Mouse (Mus musculus): Measurements from ENCODE around the gene Atp2b1. TPM values are rescaled to one million over a fixed set of nuclear protein-coding genes. Genes with fewer than 3 reads are reported as not detected.

The Atp2b1 gene
- polyA plus RNA-seq, 1 experiment: 5.4 TPM

GRCm38 (mm10) chr10:99040171-99040570 lies 126.0 kb downstream of the Atp2b1 start:
- Histone ChIP-seq H3K27me3 (replicated peaks) (peaks cover 2% of the 10 kb centered on the region), H3K36me3 (replicated peaks; ENCODE audit: low read length) (no peaks in the 10 kb centered on the region), H3K9me3 (no peaks in the 10 kb centered on the region), H3K4me1 (no peaks in the 10 kb centered on the region), H3K4me3 (replicated peaks) (no peak overlapping the region)
- TF ChIP-seq FLI1 (IDR thresholded peaks at IDR 0.05; ENCODE audit: low read length) (no peak), GATA1 (IDR thresholded peaks at IDR 0.05; ENCODE audit: borderline replicate concordance, low read length) (no peak)

GRCm38 (mm10) chr10:99046756-99047550 lies 132.7 kb downstream of the Atp2b1 start:
- Histone ChIP-seq H3K4me1 (no peaks in the 10 kb centered on the region), H3K36me3 (replicated peaks; ENCODE audit: low read length) (no peaks in the 10 kb centered on the region), H3K27me3 (replicated peaks) (no peaks in the 10 kb centered on the region), H3K9me3 (no peaks in the 10 kb centered on the region), H3K4me3 (replicated peaks) (no peak overlapping the region)
- TF ChIP-seq GATA1 (IDR thresholded peaks at IDR 0.05; ENCODE audit: borderline replicate concordance, low read length) (no peak), FLI1 (IDR thresholded peaks at IDR 0.05; ENCODE audit: low read length) (no peak)

- no peaks in the 10 kb centered on the region for H3K27me3 ChIP-seq (replicated peaks)
- no peak for TF ChIP-seq GATA1 (IDR thresholded peaks at IDR 0.05; ENCODE audit: borderline replicate concordance, low read length)
- no peak for TF ChIP-seq FLI1 (IDR thresholded peaks at IDR 0.05; ENCODE audit: low read length)
- no peak overlapping the region for H3K4me3 ChIP-seq (replicated peaks)
- no peaks in the 10 kb centered on the region for H3K9me3 ChIP-seq
- no peaks in the 10 kb centered on the region for H3K4me1 ChIP-seq
- no peaks in the 10 kb centered on the region for H3K36me3 ChIP-seq (replicated peaks; ENCODE audit: low read length)
These were observed 133.3 kb downstream of the Atp2b1 start for GRCm38 (mm10) chr10:99047551-99047940.

GRCm38 (mm10) chr10:99050093-99050492 lies 135.9 kb downstream of the Atp2b1 start:
- H3K36me3 ChIP-seq (replicated peaks; ENCODE audit: low read length): no peaks in the 10 kb centered on the region
- H3K27me3 ChIP-seq (replicated peaks): no peaks in the 10 kb centered on the region
- H3K4me3 ChIP-seq (replicated peaks): no peak overlapping the region
- no peaks in the 10 kb centered on the region for H3K4me1 ChIP-seq
- H3K9me3 ChIP-seq: no peaks in the 10 kb centered on the region
- TF ChIP-seq FLI1 (IDR thresholded peaks at IDR 0.05; ENCODE audit: low read length): no peak
- no peak for TF ChIP-seq GATA1 (IDR thresholded peaks at IDR 0.05; ENCODE audit: borderline replicate concordance, low read length)

- TF ChIP-seq GATA1 (IDR thresholded peaks at IDR 0.05; ENCODE audit: borderline replicate concordance, low read length) (no peak), FLI1 (IDR thresholded peaks at IDR 0.05; ENCODE audit: low read length) (no peak)
- no peaks in the 10 kb centered on the region for H3K4me1 ChIP-seq
- no peaks in the 10 kb centered on the region for H3K9me3 ChIP-seq
- no peak overlapping the region for H3K4me3 ChIP-seq (replicated peaks)
- H3K27me3 ChIP-seq (replicated peaks): no peaks in the 10 kb centered on the region
- H3K36me3 ChIP-seq (replicated peaks; ENCODE audit: low read length): no peaks in the 10 kb centered on the region
These were observed 138.9 kb downstream of the Atp2b1 start for GRCm38 (mm10) chr10:99053111-99053510.

GRCm38 (mm10) chr10:99060588-99060987 lies 146.4 kb downstream of the Atp2b1 start:
- TF ChIP-seq GATA1 (IDR thresholded peaks at IDR 0.05; ENCODE audit: borderline replicate concordance, low read length) (no peak), FLI1 (IDR thresholded peaks at IDR 0.05; ENCODE audit: low read length) (no peak)

GRCm38 (mm10) chr10:99061418-99061817 lies 147.2 kb downstream of the Atp2b1 start:
- Histone ChIP-seq H3K4me3 (replicated peaks) (no peak overlapping the region), H3K4me1 (no peaks in the 10 kb centered on the region), H3K9me3 (0 out of 2 replicates have a peak, but pooled peaks cover 4% of the 10 kb centered on the region), H3K36me3 (replicated peaks; ENCODE audit: low read length) (no peaks in the 10 kb centered on the region), H3K27me3 (replicated peaks) (no peaks in the 10 kb centered on the region)
- TF ChIP-seq FLI1 (IDR thresholded peaks at IDR 0.05; ENCODE audit: low read length) (no peak), GATA1 (IDR thresholded peaks at IDR 0.05; ENCODE audit: borderline replicate concordance, low read length) (no peak)

More at GRCm38 (mm10) chr10:99060588-99060987, 146.4 kb downstream of the Atp2b1 start:
- Histone ChIP-seq H3K4me1 (no peaks in the 10 kb centered on the region), H3K36me3 (replicated peaks; ENCODE audit: low read length) (no peaks in the 10 kb centered on the region), H3K27me3 (replicated peaks) (no peaks in the 10 kb centered on the region), H3K4me3 (replicated peaks) (no peak overlapping the region), H3K9me3 (0 out of 2 replicates have a peak, but pooled peaks cover 4% of the 10 kb centered on the region)

- no peaks in the 10 kb centered on the region for H3K27me3 ChIP-seq (replicated peaks)
- H3K36me3 ChIP-seq (replicated peaks; ENCODE audit: low read length): no peaks in the 10 kb centered on the region
- TF ChIP-seq FLI1 (IDR thresholded peaks at IDR 0.05; ENCODE audit: low read length): no peak
- TF ChIP-seq GATA1 (IDR thresholded peaks at IDR 0.05; ENCODE audit: borderline replicate concordance, low read length): no peak
- H3K4me3 ChIP-seq (replicated peaks): no peak overlapping the region
- H3K4me1 ChIP-seq: no peaks in the 10 kb centered on the region
- 0 out of 2 replicates have a peak, but pooled peaks cover 4% of the 10 kb centered on the region for H3K9me3 ChIP-seq
These were observed 148.3 kb downstream of the Atp2b1 start for GRCm38 (mm10) chr10:99062546-99062945.

Other genes starting within 250 kb of the Atp2b1 start
- gene Poc1b, start 192.6 kb downstream of the Atp2b1 start, polyA plus RNA-seq (2012; ENCODE audit: insufficient read depth, low replicate concordance): 9.9 and 21.2 TPM in 2 replicates
- 1.00 and 1.6 TPM in 2 replicates for gene Galnt4, start 193.8 kb downstream of the Atp2b1 start, polyA plus RNA-seq (2012; ENCODE audit: insufficient read depth, low replicate concordance)
- gene Phxr2, start 211.9 kb downstream of the Atp2b1 start, polyA plus RNA-seq (2012; ENCODE audit: insufficient read depth, low replicate concordance): not detected in 2 replicates